Mouse (Mus musculus) intestine, postnatal 0 days (tissue): ENCODE measurements at regions not wholly inside any gene's neighbourhood (a gene's known extent, or its start where the extent isn't known, plus 50 kb on each side); places are given as distances from the start of the nearest gene placed in this dataset.

ENCODE experiments used
- ATAC-seq: fragments of 200-750 bp; cut with Nextera tagmentation; 2 replicates; pipeline ENCODE4 v1.8.0; 2017; ENCODE audit warnings: mild to moderate bottlenecking, moderate TSS enrichment, moderate library complexity
- H3K27ac ChIP-seq: fragments of 300-500 bp; sonication (generic); 2 replicates; pipeline ENCODE4 v1.5.1; 2014; ENCODE audit warnings: mild to moderate bottlenecking, low read depth, low read length, moderate library complexity
- H3K27me3 ChIP-seq: fragments of 300-500 bp; sonication (generic); replicated peaks from 2 replicates; pipeline ENCODE4 v1.6.1; 2014; ENCODE audit warnings: low read length, mixed read lengths; ENCODE audit not compliant: control insufficient read depth, insufficient read depth
- H3K36me3 ChIP-seq: fragments of 300-500 bp; sonication (generic); 2 replicates; pipeline ENCODE4 v1.6.1; 2014; ENCODE audit warnings: mild to moderate bottlenecking, moderate library complexity; ENCODE audit not compliant: control insufficient read depth, insufficient read depth
- H3K4me1 ChIP-seq: fragments of 300-500 bp; sonication (generic); replicated peaks from 2 replicates; pipeline ENCODE4 v1.6.1; 2014; ENCODE audit warnings: antibody characterized with exemption, low read length, mixed read lengths; ENCODE audit not compliant: control insufficient read depth, insufficient read depth
- H3K4me2 ChIP-seq: fragments of 300-500 bp; sonication (generic); replicated peaks from 2 replicates; pipeline ENCODE4 v1.6.1; 2014; ENCODE audit warnings: low read depth, mild to moderate bottlenecking, moderate library complexity
- H3K4me3 ChIP-seq: fragments of 300-500 bp; sonication (generic); 2 replicates; pipeline ENCODE4 v1.5.1; 2014; ENCODE audit warnings: low read depth, low read length
- H3K9ac ChIP-seq: fragments of 300-500 bp; sonication (generic); 2 replicates; pipeline ENCODE4 v1.6.1; 2014; ENCODE audit warnings: mild to moderate bottlenecking, low read depth, low read length
- H3K9me3 ChIP-seq: fragments of 300-500 bp; sonication (generic); 2 replicates; pipeline ENCODE4 v1.6.1; 2016; ENCODE audit warnings: mixed run types; ENCODE audit not compliant: control insufficient read depth
- CTCF ChIP-seq: sonication (generic); IDR thresholded peaks from 2 replicates; pipeline ENCODE4 v1.5.1; 2016; ENCODE audit warnings: low read depth, mild to moderate bottlenecking, control low read depth, antibody characterized with exemption, moderate library complexity
- WGBS: fragments of 180-500 bp; shearing (Covaris S2); extraction: QIAGEN DNeasy Blood & Tissue Kit; methylation state at CpG from one replicate; pipeline ENCODE4 v1.1.7; 2014; 5-methylcytosine and 5-hydroxymethylcytosine counted together

DNA sequence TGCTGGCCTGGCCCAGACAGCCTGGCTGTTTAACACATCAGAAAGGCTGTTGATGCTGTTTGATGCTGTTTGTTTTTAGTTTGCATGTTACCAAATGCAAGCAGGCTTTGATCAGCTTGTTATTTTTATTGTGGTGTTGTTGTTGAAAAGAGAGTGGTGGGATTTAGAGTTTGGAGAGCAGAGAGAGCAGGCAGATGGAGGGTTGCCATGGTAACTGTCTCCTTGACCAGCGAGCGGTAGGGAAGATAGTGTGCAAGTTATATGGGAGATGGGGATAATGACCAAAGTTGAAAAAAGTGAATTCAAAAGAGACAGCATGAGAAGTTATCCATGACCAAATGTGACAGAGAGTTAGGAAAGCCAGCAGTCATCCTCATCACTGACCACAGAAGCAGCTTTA is 83.3 kb downstream of the Cmc2 start:
- Histone ChIP-seq H3K36me3 (no peaks in the 10 kb centered on the region), H3K4me1 (no peaks in the 10 kb centered on the region), H3K27me3 (no peaks in the 10 kb centered on the region), H3K27ac (no peak overlapping the region), H3K4me2 (no peak overlapping the region), H3K9ac (no peak overlapping the region), H3K9me3 (no peaks in the 10 kb centered on the region), H3K4me3 (no peak overlapping the region)
- WGBS: 64% methylated on average over 2 of the region's 2 CpGs
- no peak for ATAC-seq
- TF ChIP-seq CTCF: no peak

DNA sequence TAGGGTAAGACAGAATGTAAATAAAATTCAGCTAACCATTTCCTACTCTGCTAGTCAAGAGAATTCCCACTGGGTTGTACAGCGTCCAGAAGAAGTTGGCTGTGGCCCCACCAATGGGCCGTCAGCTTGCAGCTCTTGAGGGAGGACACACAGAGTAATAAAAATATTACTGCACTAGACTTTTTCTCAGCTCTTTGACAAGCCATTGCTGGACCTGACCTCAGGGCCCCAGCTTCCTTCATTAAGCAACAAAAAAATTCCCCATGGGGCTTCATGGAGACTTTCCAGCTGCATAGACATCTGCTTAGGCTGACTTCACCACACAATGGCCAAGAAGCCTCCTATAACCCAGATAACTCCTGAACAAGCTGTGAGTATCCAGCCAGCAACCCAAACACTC is 89.1 kb downstream of the Cmc2 start:
- ATAC-seq: no peak
- no peak overlapping the region for H3K4me3 ChIP-seq
- no peaks in the 10 kb centered on the region for H3K36me3 ChIP-seq
- H3K4me1 ChIP-seq: no peaks in the 10 kb centered on the region
- no peak overlapping the region for H3K27ac ChIP-seq
- no peaks in the 10 kb centered on the region for H3K27me3 ChIP-seq
- H3K9ac ChIP-seq: no peak overlapping the region
- TF ChIP-seq CTCF: no peak
- no peaks in the 10 kb centered on the region for H3K9me3 ChIP-seq
- 57% methylated on average over 2 of the region's 2 CpGs for WGBS
- H3K4me2 ChIP-seq: no peak overlapping the region

DNA sequence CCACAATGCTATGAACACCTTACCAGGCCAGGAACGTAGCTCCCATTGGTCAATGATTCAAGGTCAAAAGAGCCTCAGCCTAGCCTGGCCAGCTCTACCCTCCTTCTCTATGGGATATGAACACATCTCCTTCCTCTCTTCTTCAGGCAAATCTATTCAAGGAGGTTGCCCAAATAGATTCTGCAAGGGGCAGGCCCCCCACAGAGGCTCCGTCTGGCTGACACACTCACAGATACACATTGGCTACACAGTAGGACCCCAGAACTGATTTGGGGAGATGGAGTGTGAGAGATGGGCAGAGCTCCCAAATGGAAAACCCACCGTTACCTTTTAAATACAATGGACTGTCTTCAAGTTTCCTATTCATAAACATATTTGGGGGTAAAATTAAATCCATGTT is 91.6 kb downstream of the Cmc2 start:
- no peaks in the 10 kb centered on the region for H3K36me3 ChIP-seq
- TF ChIP-seq CTCF: no peak
- 88% methylated on average over 3 of the region's 3 CpGs for WGBS
- no peaks in the 10 kb centered on the region for H3K9me3 ChIP-seq
- ATAC-seq: no peak
- no peaks in the 10 kb centered on the region for H3K4me1 ChIP-seq
- H3K27me3 ChIP-seq: no peaks in the 10 kb centered on the region
- H3K27ac ChIP-seq: no peak overlapping the region
- no peak overlapping the region for H3K9ac ChIP-seq
- H3K4me2 ChIP-seq: no peak overlapping the region
- no peak overlapping the region for H3K4me3 ChIP-seq

DNA sequence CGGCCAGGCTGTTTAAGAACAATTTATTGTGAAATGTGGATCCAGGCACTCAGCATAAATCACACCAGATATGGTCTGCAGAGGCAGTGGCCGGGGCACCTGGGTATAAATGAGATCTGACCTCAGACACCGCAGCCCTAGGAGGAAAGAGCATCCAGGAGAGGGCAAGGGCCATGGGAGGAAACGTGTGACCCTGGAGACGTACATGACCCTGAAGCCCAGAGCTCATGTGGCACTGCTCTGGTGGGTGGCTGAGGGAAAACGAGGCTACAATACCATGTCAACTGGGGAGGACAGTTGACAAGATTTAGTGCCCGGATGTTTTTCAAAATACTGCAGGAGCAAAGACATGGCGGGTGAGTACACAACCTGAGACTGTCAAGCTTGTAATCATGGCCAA is 93.0 kb downstream of the Cmc2 start:
- WGBS: 76% methylated on average over 8 of the region's 8 CpGs
- TF ChIP-seq CTCF: no peak
- Histone ChIP-seq H3K9me3 (no peaks in the 10 kb centered on the region), H3K9ac (no peak overlapping the region), H3K4me1 (no peaks in the 10 kb centered on the region), H3K4me3 (no peak overlapping the region), H3K4me2 (no peak overlapping the region), H3K27ac (no peak overlapping the region), H3K27me3 (no peaks in the 10 kb centered on the region), H3K36me3 (no peaks in the 10 kb centered on the region)
- ATAC-seq: no peak

DNA sequence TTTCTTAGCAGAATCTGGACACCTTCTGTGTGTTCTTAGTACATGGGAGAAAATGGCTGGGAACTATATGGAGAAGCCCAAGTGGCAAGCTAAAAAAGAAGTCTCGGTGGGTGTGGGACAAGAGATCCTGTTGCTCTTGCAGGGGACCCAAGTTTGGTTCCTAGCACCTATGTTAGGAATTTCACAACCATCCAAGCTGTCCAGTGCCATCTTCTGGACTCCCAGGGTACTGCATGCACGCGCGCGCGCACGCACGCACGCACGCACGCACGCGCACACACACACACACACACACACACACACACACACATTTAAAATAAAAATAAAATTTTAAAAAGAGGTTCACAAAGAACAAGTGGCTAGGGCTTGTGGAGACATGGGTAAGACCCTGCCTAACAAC is 94.1 kb downstream of the Cmc2 start:
- Histone ChIP-seq H3K9ac (no peak overlapping the region), H3K9me3 (no peaks in the 10 kb centered on the region), H3K27me3 (no peaks in the 10 kb centered on the region), H3K36me3 (no peaks in the 10 kb centered on the region), H3K27ac (no peak overlapping the region), H3K4me2 (no peak overlapping the region), H3K4me3 (no peak overlapping the region), H3K4me1 (no peaks in the 10 kb centered on the region)
- WGBS: 96% methylated on average over 13 of the region's 13 CpGs
- ATAC-seq: no peak
- TF ChIP-seq CTCF: no peak

DNA sequence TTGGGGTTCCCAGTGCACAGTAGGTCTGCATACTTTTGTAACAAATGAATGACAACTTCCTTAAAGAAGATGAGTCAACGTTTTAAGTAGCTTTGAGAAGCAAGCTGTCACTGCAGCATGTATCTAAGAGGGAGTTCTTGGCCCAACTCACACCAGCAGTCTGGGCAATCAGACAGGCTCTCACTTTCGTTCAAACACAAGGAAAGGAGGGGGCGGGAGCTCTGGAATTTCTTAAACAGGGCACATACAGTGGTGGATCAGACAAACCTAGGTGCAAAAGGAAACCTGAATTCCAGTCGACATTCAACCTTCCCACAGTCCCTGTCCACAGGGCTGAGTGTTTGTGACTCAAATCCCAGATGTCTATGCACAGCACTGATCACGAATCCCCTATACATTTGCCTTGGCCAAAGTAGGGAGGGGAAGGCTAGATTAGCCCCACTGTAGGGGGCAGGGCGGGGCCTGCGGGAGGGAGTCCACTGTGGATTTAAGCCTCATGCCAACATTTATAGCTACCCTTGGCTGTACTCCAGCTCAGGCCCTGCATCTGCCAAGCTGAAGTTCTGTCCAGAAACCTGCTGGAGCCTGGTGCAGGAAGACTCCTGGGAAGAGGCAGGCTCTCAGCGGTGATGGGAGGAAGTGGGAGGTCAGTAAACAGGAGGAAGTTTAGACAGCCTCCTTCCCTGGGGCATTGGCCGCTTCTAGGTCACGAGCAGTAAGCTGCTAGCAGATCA is 81.5 kb upstream of the Cdyl2 start:
- Histone ChIP-seq H3K27me3 (no peaks in the 10 kb centered on the region), H3K4me2 (no peak overlapping the region), H3K27ac (no peak overlapping the region), H3K9ac (no peak overlapping the region), H3K36me3 (no peaks in the 10 kb centered on the region), H3K4me1 (no peaks in the 10 kb centered on the region), H3K4me3 (no peak overlapping the region), H3K9me3 (no peaks in the 10 kb centered on the region)
- 34% methylated on average over 10 of the region's 10 CpGs for WGBS
- no peak for ATAC-seq
- no peak for TF ChIP-seq CTCF

DNA sequence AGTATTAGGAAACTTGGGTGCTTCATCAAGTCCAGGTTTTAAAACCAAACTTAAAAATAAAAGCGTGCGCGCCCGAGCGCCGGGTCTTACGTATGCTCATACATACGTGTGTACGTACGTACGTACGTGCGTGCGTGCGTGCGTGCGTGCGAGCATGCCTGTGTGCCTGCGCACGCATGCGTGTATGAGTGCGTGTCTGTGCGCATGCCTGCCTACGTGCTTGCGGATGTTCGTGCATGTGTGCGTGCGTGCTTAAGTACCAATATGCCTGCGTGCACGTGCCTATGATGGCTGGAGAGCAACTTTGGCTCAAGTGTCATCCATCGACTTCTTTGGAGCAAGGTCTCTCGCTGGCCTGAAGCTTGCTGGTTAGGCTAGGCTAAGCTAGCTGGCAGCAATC is 68.5 kb upstream of the Cdyl2 start:
- Histone ChIP-seq H3K27ac (no peak overlapping the region), H3K27me3 (no peaks in the 10 kb centered on the region), H3K9ac (no peak overlapping the region), H3K4me3 (no peak overlapping the region), H3K4me2 (no peak overlapping the region), H3K36me3 (no peaks in the 10 kb centered on the region), H3K9me3 (no peaks in the 10 kb centered on the region), H3K4me1 (no peaks in the 10 kb centered on the region)
- 97% methylated on average over 32 of the region's 32 CpGs for WGBS
- TF ChIP-seq CTCF: no peak
- ATAC-seq: no peak
